Mouse (Mus musculus): ENCODE measurements around the gene Pex3.
A peak's percentile ranks its signal among the peaks of the same experiment; 100 is the strongest.

Pex3 gene

GRCm38 (mm10) chr10:13534751-13535150, 18.2 kb downstream of the Pex3 start:
- DNase-seq (ENCODE audit: low read depth), result no peak

DNA sequence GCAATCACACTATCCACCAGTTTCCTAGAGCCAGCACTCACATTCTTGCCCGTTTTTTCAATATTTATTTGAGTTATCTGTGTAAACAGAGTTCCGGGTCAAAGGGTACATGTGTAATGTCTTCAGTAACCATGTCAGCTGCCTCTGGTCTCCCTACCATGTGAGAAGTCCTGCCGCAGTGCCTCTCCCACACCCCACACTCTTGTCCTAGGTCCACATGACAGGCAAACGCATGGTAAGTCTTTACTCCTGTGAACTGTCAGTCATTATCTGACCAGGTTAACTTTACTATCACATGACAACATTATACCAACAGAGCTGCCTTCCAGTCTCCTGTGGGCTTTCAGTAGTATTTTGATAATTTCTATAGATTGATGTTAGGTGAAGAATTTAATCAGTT, 24.8 kb downstream of the Pex3 start:
- no peak for DNase-seq (ENCODE audit: low read depth)

- DNase-seq (ENCODE audit: low read depth), result no peak
Measured at GRCm38 (mm10) chr10:13521857-13522256, 31.1 kb downstream of the Pex3 start.

DNA sequence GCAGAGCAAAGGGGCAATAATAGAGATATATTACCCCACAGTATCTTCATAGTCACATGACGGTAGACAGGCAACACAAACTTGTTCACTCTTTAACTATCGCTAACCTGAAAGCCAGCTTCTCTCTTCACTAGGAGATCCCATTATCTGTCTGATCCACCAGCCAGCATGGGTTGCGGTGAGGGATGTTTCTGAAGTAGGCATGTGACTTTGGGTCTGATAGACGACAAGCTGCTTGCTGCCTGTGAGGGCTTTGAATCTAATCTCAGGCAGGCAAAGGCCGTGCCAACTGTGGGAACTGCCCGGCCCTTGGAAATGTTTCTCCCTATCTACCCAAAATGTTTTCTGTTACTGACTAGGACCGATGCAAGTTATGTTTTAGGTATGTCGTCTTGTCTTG, 50.6 kb downstream of the Pex3 start:
- no peak for DNase-seq (ENCODE audit: low read depth)

DNA sequence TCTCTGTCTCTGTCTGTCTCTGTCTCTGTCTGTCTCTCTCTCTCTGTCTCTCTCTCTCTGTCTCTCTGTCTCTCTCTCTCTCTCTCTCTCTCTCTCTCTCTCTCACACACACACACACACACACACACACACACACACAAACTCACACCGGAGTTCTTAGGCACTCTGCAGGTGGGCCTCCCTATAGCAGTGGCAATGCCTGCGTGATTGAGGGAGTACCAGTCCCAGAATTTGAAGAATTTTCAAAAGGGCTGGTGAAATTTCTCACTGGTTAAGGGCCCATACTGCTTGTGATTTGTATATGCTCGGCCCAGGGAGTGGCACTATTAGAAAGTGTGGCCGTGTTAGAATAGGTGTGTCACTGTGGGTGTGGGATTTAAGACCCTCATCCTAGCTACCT, 51.4 kb downstream of the Pex3 start:
- DNase-seq (ENCODE audit: low read depth), result peak; percentile 21

- peak; percentile 89 for DNase-seq (ENCODE audit: low read depth)
Measured at GRCm38 (mm10) chr10:13500938-13501496, 51.9 kb downstream of the Pex3 start.

DNA sequence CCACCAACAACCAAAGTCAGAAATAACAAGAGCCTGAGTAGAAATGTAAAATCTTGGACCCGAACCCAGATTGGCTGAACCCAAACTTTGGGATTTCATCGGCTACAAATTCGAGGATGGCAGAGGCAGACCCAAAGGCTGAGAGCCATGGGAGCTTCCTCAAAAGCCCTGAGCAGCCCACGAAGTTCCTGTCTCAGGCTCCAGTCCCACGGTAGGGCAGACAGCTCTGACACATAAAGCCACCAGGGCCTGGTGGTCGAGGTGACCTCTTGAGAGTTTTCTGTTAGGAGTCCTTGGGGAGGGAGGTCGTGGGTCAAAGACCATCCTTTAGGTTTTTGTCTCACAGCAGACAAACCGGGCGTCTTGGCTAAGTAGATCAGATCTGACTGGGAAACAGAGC, 52.5 kb downstream of the Pex3 start:
- peak; percentile 11 for DNase-seq (ENCODE audit: low read depth)

DNA sequence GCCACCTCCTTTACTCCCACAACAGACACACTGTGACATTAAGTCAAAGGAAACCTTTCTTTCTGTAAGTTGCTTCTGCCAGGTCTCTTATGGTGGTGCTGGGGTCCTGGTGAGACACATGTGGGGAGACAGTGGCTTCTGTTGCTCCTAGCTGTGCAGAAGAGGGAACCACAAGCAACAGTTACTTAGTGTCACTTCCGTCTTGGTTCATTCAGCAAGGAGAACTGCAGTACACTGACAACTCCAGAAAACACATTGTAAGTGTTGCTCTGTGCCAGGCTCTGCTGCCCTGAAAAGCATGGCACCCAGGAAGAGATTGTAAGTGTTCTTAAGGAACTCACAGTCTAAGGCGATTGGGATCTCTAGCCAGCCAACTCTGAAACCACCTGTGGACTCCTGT, 53.6 kb downstream of the Pex3 start, which contains the start of gene Fuca2:
Gene Fuca2 (plus strand): TSS at position 210 of the 400 bp plus-strand sequence.
- no peak for DNase-seq (ENCODE audit: low read depth)

DNA sequence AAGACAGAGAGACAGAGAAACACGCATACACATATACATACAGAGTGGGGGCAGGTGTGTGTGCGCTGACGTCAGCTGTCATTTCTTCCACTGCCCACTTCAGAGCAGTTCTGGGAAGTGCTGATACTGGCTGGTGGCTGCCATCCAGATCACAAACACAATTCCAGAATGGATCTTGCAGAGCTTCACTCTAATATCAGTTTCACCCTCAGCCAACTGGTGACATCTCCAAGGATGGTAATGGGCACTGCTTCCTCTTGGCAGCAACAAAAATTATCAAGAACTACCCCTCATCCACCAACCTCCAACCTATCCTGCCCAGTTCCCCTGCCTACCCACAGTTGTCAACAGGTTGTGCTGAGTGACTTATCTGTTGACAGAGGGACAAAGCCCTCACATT, 56.6 kb downstream of the Pex3 start:
- DNase-seq (ENCODE audit: low read depth), result no peak

DNA sequence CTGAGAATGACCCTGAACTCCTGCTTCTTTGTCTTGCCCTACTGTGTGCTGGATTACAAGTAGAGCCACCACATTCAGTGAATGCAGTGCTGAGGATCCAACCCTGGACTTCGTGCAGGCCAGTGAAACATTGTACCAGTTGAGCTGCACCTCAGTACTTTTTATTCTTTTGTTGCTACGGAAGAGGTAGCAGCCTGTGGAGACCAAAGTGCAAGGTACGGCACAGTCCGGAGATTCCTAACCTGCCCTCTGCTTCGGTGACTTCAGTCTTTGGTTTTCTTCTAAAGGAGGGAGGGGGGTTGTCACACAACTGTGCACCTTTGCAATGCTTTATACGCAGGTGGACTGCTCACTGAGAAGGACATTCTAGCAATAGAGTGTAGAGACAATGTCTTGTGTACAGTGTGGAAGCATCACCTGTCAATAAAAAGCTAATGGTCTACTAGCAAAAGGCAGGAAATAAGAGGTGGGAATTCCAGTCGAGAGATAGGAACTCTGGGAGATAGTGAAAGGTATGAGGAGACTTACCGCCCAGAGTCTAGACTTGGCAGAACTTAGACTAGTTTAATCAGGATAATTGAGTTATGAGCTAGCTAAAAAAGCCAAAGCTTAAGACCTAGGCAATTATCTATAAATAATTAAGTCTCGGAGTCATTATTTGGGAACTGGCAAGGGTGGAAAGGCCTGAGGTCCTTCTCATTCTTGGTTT, 58.8 kb downstream of the Pex3 start:
- DNase-seq (ENCODE audit: low read depth), result no peak

- DNase-seq (ENCODE audit: low read depth), result peak; percentile 45
Measured at GRCm38 (mm10) chr10:13489671-13490070, 63.3 kb downstream of the Pex3 start.

DNA sequence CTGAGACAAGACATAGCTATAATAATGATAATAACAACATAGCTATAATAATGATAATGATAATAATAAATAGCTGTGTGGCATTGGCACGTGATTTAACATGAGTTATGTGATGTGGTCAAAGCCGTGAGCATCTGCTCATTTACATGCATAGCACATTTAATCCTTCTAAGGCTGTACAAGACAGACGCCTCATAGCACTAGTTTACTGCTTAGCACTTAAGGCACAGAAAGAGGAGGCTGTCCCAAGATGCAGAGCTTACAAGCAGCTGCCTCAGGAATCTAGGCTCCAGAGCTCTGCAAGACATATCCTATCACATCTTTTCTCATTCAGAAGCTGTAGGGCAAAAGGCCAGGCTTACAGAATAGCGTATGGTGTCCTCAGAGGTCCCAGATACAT, 67.0 kb downstream of the Pex3 start:
- no peak for DNase-seq (ENCODE audit: low read depth)

- no peak for DNase-seq (ENCODE audit: low read depth)
Measured at GRCm38 (mm10) chr10:13479341-13479740, 73.6 kb downstream of the Pex3 start.

DNA sequence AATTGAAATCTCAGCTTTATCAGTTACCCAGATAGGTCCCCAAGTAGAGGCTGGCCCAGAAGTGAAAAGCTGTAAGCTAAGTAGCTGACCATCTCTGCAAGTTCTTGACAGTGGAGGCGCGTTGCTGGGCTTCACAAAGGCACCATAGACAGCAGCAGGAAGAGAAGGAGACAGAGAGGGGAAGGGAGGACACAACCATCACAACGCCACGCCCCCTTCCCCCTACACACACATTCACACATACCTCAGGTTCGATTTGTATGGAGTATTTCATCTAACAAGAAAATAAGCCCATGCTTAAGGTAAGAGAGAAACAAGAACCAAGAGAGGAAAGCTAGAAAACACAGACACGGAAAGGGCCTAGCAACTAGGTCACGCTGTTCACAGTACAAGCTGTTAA, 77.8 kb downstream of the Pex3 start:
- no peak for DNase-seq (ENCODE audit: low read depth)

DNA sequence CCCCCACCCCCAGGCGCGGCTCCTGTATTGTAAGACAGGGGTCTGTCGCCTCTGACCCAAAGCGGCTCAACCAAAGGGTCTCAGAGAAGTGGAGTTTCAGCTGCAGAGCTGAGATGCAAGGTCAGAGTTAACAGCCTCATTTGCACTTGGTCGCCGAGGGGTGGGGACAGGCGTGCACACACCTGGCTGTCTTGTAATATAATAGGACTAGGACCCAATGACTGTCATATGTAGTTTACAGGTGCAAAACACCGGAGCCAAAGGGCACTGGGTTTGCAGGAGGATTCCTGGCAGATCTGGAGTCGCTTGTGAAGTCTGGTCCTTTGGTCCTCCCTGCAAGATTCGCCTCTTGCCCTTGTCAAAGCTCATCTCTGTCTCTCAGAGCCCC, 78.4 kb downstream of the Pex3 start:
- no peak for DNase-seq (ENCODE audit: low read depth)
